In the genomic region with DNA sequence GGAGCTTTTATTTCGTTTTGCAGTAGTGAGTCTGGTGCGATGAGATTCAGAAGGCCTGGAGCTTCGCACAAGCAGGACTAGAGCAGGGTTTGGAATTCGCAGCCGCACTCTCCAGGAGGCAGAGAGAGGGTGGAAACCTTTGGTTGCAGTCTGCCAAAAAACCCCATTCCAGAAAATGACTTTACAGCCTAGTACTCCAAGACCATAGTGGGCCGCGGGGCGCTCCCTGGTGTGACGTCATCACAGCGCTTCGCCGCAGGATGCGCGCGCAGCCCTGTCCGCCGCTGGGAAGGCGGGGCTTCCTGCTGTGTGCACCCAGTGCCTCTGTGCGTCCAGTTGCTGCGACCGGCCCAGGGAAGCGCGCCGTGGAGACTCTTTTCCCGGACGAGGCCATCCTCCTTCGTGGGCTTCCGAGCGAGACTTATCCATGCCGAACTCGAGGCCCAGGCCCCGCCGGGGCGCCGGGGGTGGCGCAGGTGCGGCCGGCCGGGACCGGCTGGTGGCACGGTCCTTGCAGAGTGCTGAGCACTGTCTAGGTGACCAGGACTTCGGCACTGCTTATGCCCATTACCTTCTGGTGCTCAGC, we compare ENCODE assay signal across 8 mouse cellular contexts. TPM values are rescaled to one million over a fixed set of nuclear protein-coding genes. Genes with fewer than 3 reads are reported as not detected.
DNase-seq lines count a peak whose midpoint lies in the region; ATAC-seq and TF ChIP-seq lines count a peak whose summit lies in the region.

A gene (plus strand): TSS at position 277 of the 586 bp plus-strand sequence.

- peak; percentile 92 for DNase-seq in MEL (ENCODE audit: low read depth, low spot score)
- peak; percentile 88 to 93 for DNase-seq in cerebellum, adult 2 months
- DNase-seq in forelimb bud, embryonic 11.5 days (ENCODE audit: low read depth, low spot score) = peak; percentile 92
- DNase-seq in layer of hippocampus, adult 9-10 months (ENCODE audit: low spot score) = peak; percentile 80
- peak; percentile 94 for DNase-seq in ovary, postnatal 10 days (ENCODE audit: low spot score)
- peak; percentile 87 to 95 for DNase-seq in thymus, postnatal 10 days (ENCODE audit: low spot score in 2 of 2)

- H3K4me3 ChIP-seq in MEL (ENCODE audit: control insufficient read depth in 1 of 2, insufficient read depth in 1 of 2, low read depth in 2 of 2, low read length in 2 of 2) = peak within 1 kb of the TSS; percentile 87 to 91
- peak within 1 kb of the TSS; percentile 94 for H3K4me3 ChIP-seq in cerebellum, adult 2 months (replicated peaks; ENCODE audit: insufficient read depth, low read depth, low read length)
- H3K4me3 ChIP-seq in lung, embryonic 16.5 days (ENCODE audit: low read length) = peak within 1 kb of the TSS; percentile 77

- peak; percentile 87 to 95 for ATAC-seq in hematopoietic stem cell, adult 5-6 weeks (replicated peaks in 1 of 2; ENCODE audit: insufficient read depth in 1 of 2, low FRiP score in 2 of 2, low TSS enrichment in 1 of 2, low read depth in 1 of 2, poor library complexity in 2 of 2, severe bottlenecking in 2 of 2)
- peak; percentile 98 for ATAC-seq in lung, embryonic 16.5 days (ENCODE audit: low read depth)

- H3K9me3 ChIP-seq in MEL (replicated peaks; ENCODE audit: insufficient read depth, low read length) = no peaks in the 10 kb centered on the region
- H3K9me3 ChIP-seq in lung, embryonic 16.5 days (ENCODE audit: control insufficient read depth, low read length) = no peaks in the 10 kb centered on the region

- TF ChIP-seq CTCF in MEL (IDR thresholded peaks at IDR 0.05 in 2 of 3, conservative IDR thresholded peaks at IDR 0.05 in 1 of 3; ENCODE audit: control insufficient read depth in 1 of 3, insufficient read depth in 1 of 3, low read depth in 2 of 3, low read length in 3 of 3, poor library complexity in 1 of 3, severe bottlenecking in 1 of 3) = no peak
- TF ChIP-seq CTCF in cerebellum, adult 2 months (IDR thresholded peaks at IDR 0.05; ENCODE audit: borderline replicate concordance, insufficient read depth, low read depth, low read length) = no peak

- WGBS in cerebellum, adult 2 months = 1% methylated on average over 42 of the region's 42 CpGs
- WGBS in lung, embryonic 16.5 days = 3% methylated on average over 42 of the region's 42 CpGs

- peaks cover 18% of the 10 kb centered on the region for H3K79me2 ChIP-seq in MEL (ENCODE audit: control insufficient read depth, insufficient read depth, low read length, poor library complexity)

- peak within 1 kb of the TSS; percentile 63 for H3K27ac ChIP-seq in MEL (ENCODE audit: control insufficient read depth, low read depth, low read length)
- peak within 1 kb of the TSS; percentile 71 for H3K27ac ChIP-seq in cerebellum, adult 2 months (ENCODE audit: insufficient read depth, low read length)
- peak within 1 kb of the TSS; percentile 83 for H3K27ac ChIP-seq in lung, embryonic 16.5 days (ENCODE audit: low read length)

- TF ChIP-seq RAD21 in MEL (IDR thresholded peaks at IDR 0.05; ENCODE audit: low read depth, low read length) = no peak

- peak within 1 kb of the TSS; percentile 84 for H3K4me2 ChIP-seq in lung, embryonic 16.5 days (ENCODE audit: low read depth, low read length)

- H3K27me3 ChIP-seq in MEL (ENCODE audit: control insufficient read depth in 1 of 2, insufficient read depth in 2 of 2, low read length in 2 of 2) = no peaks in the 10 kb centered on the region
- no peaks in the 10 kb centered on the region for H3K27me3 ChIP-seq in cerebellum, adult 2 months (ENCODE audit: control insufficient read depth, insufficient read depth, low read length)
- no peaks in the 10 kb centered on the region for H3K27me3 ChIP-seq in lung, embryonic 16.5 days (ENCODE audit: control insufficient read depth, insufficient read depth, low read depth, low read length)

- TF ChIP-seq EP300 in MEL (IDR thresholded peaks at IDR 0.05; ENCODE audit: low read depth in 1 of 2, low read length in 2 of 2) = 0 out of 4 replicates have a peak, but pooled peaks of 1 of the 2 experiments have one; percentile 5

- TF ChIP-seq POLR2A in MEL (IDR thresholded peaks at IDR 0.05; ENCODE audit: control insufficient read depth in 1 of 2, insufficient read depth in 1 of 2, low read depth in 1 of 2, low read length in 2 of 2, poor library complexity in 1 of 2) = peak; percentile 75 to 92
- TF ChIP-seq POLR2A in cerebellum, adult 2 months (IDR thresholded peaks at IDR 0.05; ENCODE audit: borderline replicate concordance, insufficient read depth, low read length) = peak; percentile 90

- H3K4me1 ChIP-seq in MEL (ENCODE audit: control insufficient read depth in 1 of 2, insufficient read depth in 2 of 2, low read length in 2 of 2) = peaks cover 8 to 12% of the 10 kb centered on the region in 2 experiments
- H3K4me1 ChIP-seq in cerebellum, adult 2 months (ENCODE audit: control insufficient read depth, insufficient read depth, low read length) = no peaks in the 10 kb centered on the region; the same call in 1 of the 2 replicates
- no peaks in the 10 kb centered on the region; the same call in 1 of the 2 replicates for H3K4me1 ChIP-seq in lung, embryonic 16.5 days (replicated peaks; ENCODE audit: control insufficient read depth, insufficient read depth, low read length)

- peaks cover 6 to 15% of the 10 kb centered on the region in 2 experiments for H3K36me3 ChIP-seq in MEL (ENCODE audit: control insufficient read depth in 1 of 2, insufficient read depth in 2 of 2, low read length in 2 of 2)
- H3K36me3 ChIP-seq in lung, embryonic 16.5 days (ENCODE audit: control insufficient read depth, insufficient read depth, low read length) = peaks cover 19% of the 10 kb centered on the region

- H3K9ac ChIP-seq in MEL (ENCODE audit: control insufficient read depth, low read depth, low read length, poor library complexity, severe bottlenecking) = peak within 1 kb of the TSS; percentile 91
- peak within 1 kb of the TSS; percentile 89 for H3K9ac ChIP-seq in lung, embryonic 16.5 days (ENCODE audit: low read length)

TF ChIP-seq in MEL, 35 proteins besides CTCF, POLR2A, EP300 and RAD21 (continues in another document):
- TF ChIP-seq MYB (IDR thresholded peaks at IDR 0.05; ENCODE audit: low read depth, low read length) (no peak), BHLHE40 (IDR thresholded peaks at IDR 0.05; ENCODE audit: borderline replicate concordance, low read depth, low read length) (no peak), ZNF384 (IDR thresholded peaks at IDR 0.05; ENCODE audit: low read depth, low read length) (no peak), POLR2AphosphoS5 (IDR thresholded peaks at IDR 0.05; ENCODE audit: borderline replicate concordance, low read depth, low read length) (no peak), KAT2A (conservative IDR thresholded peaks at IDR 0.05; ENCODE audit: low read depth, low read length) (peak; percentile 59; the same call in 1 of the 2 replicates), MAX (IDR thresholded peaks at IDR 0.05; ENCODE audit: low read length) (peak; percentile 51; the same call in 1 of the 2 replicates), RCOR1 (IDR thresholded peaks at IDR 0.05; ENCODE audit: low read depth, low read length) (no peak), ELF1 (IDR thresholded peaks at IDR 0.05; ENCODE audit: low read depth, low read length) (peak; percentile 71), POLR2AphosphoS2 (IDR thresholded peaks at IDR 0.05; ENCODE audit: low read length) (peak; percentile 90; the same call in 1 of the 2 replicates), ZMIZ1 (IDR thresholded peaks at IDR 0.05; ENCODE audit: low read depth, low read length) (peak; percentile 69; the same call in 1 of the 2 replicates), NELFE (IDR thresholded peaks at IDR 0.05; ENCODE audit: low read depth, low read length) (peak; percentile 90), HCFC1 (IDR thresholded peaks at IDR 0.05; ENCODE audit: low read depth, low read length) (peak; percentile 84), MEF2A (IDR thresholded peaks at IDR 0.05; ENCODE audit: extremely low read depth, insufficient replicate concordance, low read depth, low read length, poor library complexity, severe bottlenecking) (no peak), MYC (IDR thresholded peaks at IDR 0.05; ENCODE audit: low read depth, low read length) (no peak), E2F4 (IDR thresholded peaks at IDR 0.05; ENCODE audit: borderline replicate concordance, low read depth, low read length) (no peak), NRF1 (IDR thresholded peaks at IDR 0.05; ENCODE audit: insufficient read depth, low read depth, low read length, poor library complexity, severe bottlenecking) (peak; percentile 81), GABPA (IDR thresholded peaks at IDR 0.05; ENCODE audit: low read depth, low read length) (no peak), TAL1 (IDR thresholded peaks at IDR 0.05; ENCODE audit: low read length) (no peak), TCF12 (IDR thresholded peaks at IDR 0.05; ENCODE audit: low read depth, low read length) (peak; percentile 53; the same call in 1 of the 2 replicates), USF2 (IDR thresholded peaks at IDR 0.05; ENCODE audit: borderline replicate concordance in 1 of 2, insufficient read depth in 1 of 2, low read depth in 1 of 2, low read length in 2 of 2) (no peak), TBP (IDR thresholded peaks at IDR 0.05; ENCODE audit: low read depth, low read length) (peak; percentile 75), SIN3A (IDR thresholded peaks at IDR 0.05; ENCODE audit: low read length) (peak; percentile 59), ETS1 (IDR thresholded peaks at IDR 0.05; ENCODE audit: low read depth, low read length) (peak; percentile 44), MAFK (IDR thresholded peaks at IDR 0.05; ENCODE audit: borderline replicate concordance, low read depth, low read length) (no peak), MAZ (IDR thresholded peaks at IDR 0.05; ENCODE audit: low read depth, low read length) (no peak; the same call in 1 of the 2 replicates), UBTF (IDR thresholded peaks at IDR 0.05; ENCODE audit: borderline replicate concordance, insufficient read depth, low read depth, low read length) (no peak), SMC3 (IDR thresholded peaks at IDR 0.05; ENCODE audit: low read depth, low read length) (no peak), ZC3H11A (IDR thresholded peaks at IDR 0.05; ENCODE audit: low read depth, low read length) (no peak), CHD2 (IDR thresholded peaks at IDR 0.05; ENCODE audit: low read length) (no peak), GATA1 (IDR thresholded peaks at IDR 0.05; ENCODE audit: low read depth, low read length) (no peak), JUND (IDR thresholded peaks at IDR 0.05; ENCODE audit: low read depth, low read length) (peak; percentile 29; the same call in 1 of the 2 replicates)

RNA-seq across cellular contexts. Expression of the gene that starts here (rescaled TPM):
- total RNA-seq in MEL (2012; rRNA removed) = 17.4 and 18.6 TPM in 2 replicates
- 10 to 100 TPM; 16.0 to 54.2 TPM for polyA plus RNA-seq in MEL (2012; ENCODE audit: insufficient read depth in 1 of 2, insufficient read length in 2 of 2, low read depth in 1 of 2, low replicate concordance in 2 of 2, missing spikeins in 1 of 2)
- polyA plus RNA-seq in cerebellum, adult 2 months (2012; rRNA removed) = 22.7 and 23.2 TPM in 2 replicates
- total RNA-seq in hematopoietic stem cell, adult 5-6 weeks (2017) = 17.9 and 23.5 TPM in 2 replicates
- 17.1 and 19.6 TPM in 2 replicates for polyA plus RNA-seq in lung, embryonic 16.5 days (2015; fragmentation: Nextera tagmentation; extraction: Ambion mirVana)

Comparison
In these comparisons a context has a peak if more than half of its experiments do, and no peak if none do; other contexts are left out.
1. Peak in every context shown above with its lines: DNase-seq, ATAC-seq, H3K4me3 ChIP-seq and H3K27ac ChIP-seq.